Mouse (Mus musculus) embryonic facial prominence, embryonic 14.5 days (tissue): ENCODE measurements around the gene Qpctl. TPM values are rescaled to one million over a fixed set of nuclear protein-coding genes. Genes with fewer than 3 reads are reported as not detected.
A peak's percentile ranks its signal among the peaks of the same experiment; 100 is the strongest.

Source experiments
- ATAC-seq: fragments of 200-750 bp; cut with Nextera tagmentation; 2 replicates; pipeline ENCODE4 v1.8.0; 2017; ENCODE audit warnings: low read depth, moderate number of reproducible peaks, moderate TSS enrichment
- DNase-seq: peaks from one replicate; pipeline ENCODE4 v3.0.0-alpha.2; 2015; ENCODE audit warnings: low spot score
- H3K27ac ChIP-seq: fragments of 300-500 bp; sonication (generic); replicated peaks from 2 replicates; pipeline ENCODE4 v1.5.1; 2014; ENCODE audit warnings: low read depth, mild to moderate bottlenecking, low read length, moderate library complexity
- H3K27me3 ChIP-seq: fragments of 300-500 bp; sonication (generic); replicated peaks from 2 replicates; pipeline ENCODE4 v1.6.1; 2014; ENCODE audit warnings: low read length; ENCODE audit not compliant: control insufficient read depth, insufficient read depth
- H3K36me3 ChIP-seq: fragments of 300-500 bp; sonication (generic); 2 replicates; pipeline ENCODE4 v1.6.1; 2014; ENCODE audit warnings: low read length, mixed read lengths; ENCODE audit not compliant: control insufficient read depth, insufficient read depth
- H3K4me1 ChIP-seq: fragments of 300-500 bp; sonication (generic); 2 replicates; pipeline ENCODE4 v1.6.1; 2014; ENCODE audit warnings: antibody characterized with exemption, low read length; ENCODE audit not compliant: control insufficient read depth, insufficient read depth
- H3K4me2 ChIP-seq: fragments of 300-500 bp; sonication (generic); 2 replicates; pipeline ENCODE4 v1.6.1; 2014; ENCODE audit warnings: low read depth, mild to moderate bottlenecking, low read length, moderate library complexity, mixed read lengths
- H3K4me3 ChIP-seq: fragments of 300-500 bp; sonication (generic); 2 replicates; pipeline ENCODE4 v1.5.1; 2014; ENCODE audit warnings: low read depth, mild to moderate bottlenecking, low read length
- H3K9ac ChIP-seq: fragments of 300-500 bp; sonication (generic); 2 replicates; pipeline ENCODE4 v1.6.1; 2014; ENCODE audit warnings: low read depth, mild to moderate bottlenecking, low read length, moderate library complexity, mixed read lengths
- H3K9me3 ChIP-seq: fragments of 300-500 bp; sonication (generic); 2 replicates; pipeline ENCODE4 v1.6.1; 2016; ENCODE audit warnings: low read length; ENCODE audit not compliant: control insufficient read depth
- WGBS: fragments of 180-500 bp; shearing (Covaris S2); extraction: QIAGEN DNeasy Blood & Tissue Kit; methylation state at CpG from one replicate; pipeline ENCODE4 v1.1.7; 2014; 5-methylcytosine and 5-hydroxymethylcytosine counted together
- polyA plus RNA-seq: library from polyadenylated mRNA; unstranded; fragments of >200 nt; fragmentation: Nextera tagmentation; extraction: Ambion mirVana; gene quantifications from 2 replicates; pipeline ENCODE4 v1.2.1, GENCODE M21; 2014

The Qpctl gene
- polyA plus RNA-seq, 1 experiment from 2014 or later, result 11.1 TPM

- peak overlapping the region; percentile 63 for H3K27ac ChIP-seq
- ATAC-seq (no peak), DNase-seq (no peak)
- peak overlapping the region; percentile 86 for H3K4me2 ChIP-seq
- no peaks in the 10 kb centered on the region for H3K27me3 ChIP-seq
- H3K4me1 ChIP-seq, result peaks cover 13% of the 10 kb centered on the region
- peak overlapping the region; percentile 64 for H3K9ac ChIP-seq
- peaks cover 19% of the 10 kb centered on the region for H3K36me3 ChIP-seq
- no peaks in the 10 kb centered on the region for H3K9me3 ChIP-seq
- 11% methylated on average over 20 of the region's 20 CpGs for WGBS
- H3K4me3 ChIP-seq, result peak overlapping the region; percentile 55
These were observed 764 bp downstream of the Qpctl start for GRCm38 (mm10) chr7:19148180-19148874.

- H3K4me1 ChIP-seq, result peaks cover 13% of the 10 kb centered on the region
- no peaks in the 10 kb centered on the region for H3K9me3 ChIP-seq
- no peak overlapping the region for H3K4me2 ChIP-seq
- DNase-seq (no peak), ATAC-seq (no peak)
- peak overlapping the region; percentile 55; the same call in 1 of the 2 replicates for H3K4me3 ChIP-seq
- H3K36me3 ChIP-seq, result peaks cover 12% of the 10 kb centered on the region
- no peaks in the 10 kb centered on the region for H3K27me3 ChIP-seq
- H3K27ac ChIP-seq, result no peak overlapping the region
- 38% methylated on average over 6 of the region's 6 CpGs for WGBS
- no peak overlapping the region for H3K9ac ChIP-seq
These were observed 1.5 kb downstream of the Qpctl start for GRCm38 (mm10) chr7:19147497-19148045.

GRCm38 (mm10) chr7:19146793-19147192, 2.3 kb downstream of the Qpctl start:
- 83% methylated on average over 10 of the region's 10 CpGs for WGBS

GRCm38 (mm10) chr7:19137380-19137779, 11.7 kb downstream of the Qpctl start:
- no peak overlapping the region for H3K27ac ChIP-seq
- DNase-seq (no peak), ATAC-seq (no peak)
- WGBS, result 45% methylated on average over 5 of the region's 5 CpGs
- no peak overlapping the region for H3K4me3 ChIP-seq
- H3K9me3 ChIP-seq, result no peaks in the 10 kb centered on the region
- H3K4me1 ChIP-seq, result no peaks in the 10 kb centered on the region
- no peak overlapping the region for H3K4me2 ChIP-seq
- H3K27me3 ChIP-seq, result no peaks in the 10 kb centered on the region
- no peak overlapping the region for H3K9ac ChIP-seq
- H3K36me3 ChIP-seq, result peaks cover 68% of the 10 kb centered on the region

More at GRCm38 (mm10) chr7:19146793-19147192, 2.3 kb downstream of the Qpctl start:
- peaks cover 6% of the 10 kb centered on the region for H3K36me3 ChIP-seq
- no peak overlapping the region for H3K4me2 ChIP-seq
- DNase-seq, result no peak
- H3K4me1 ChIP-seq, result peaks cover 13% of the 10 kb centered on the region
- ATAC-seq, result no peak
- H3K9ac ChIP-seq, result no peak overlapping the region
- no peaks in the 10 kb centered on the region for H3K9me3 ChIP-seq
- no peak overlapping the region for H3K4me3 ChIP-seq
- no peak overlapping the region for H3K27ac ChIP-seq
- H3K27me3 ChIP-seq, result no peaks in the 10 kb centered on the region

- 93% methylated on average over 38 of the region's 38 CpGs for WGBS
- peaks cover 3% of the 10 kb centered on the region; the same call in 1 of the 2 replicates for H3K4me1 ChIP-seq
- no peak overlapping the region for H3K4me2 ChIP-seq
- peaks cover 68% of the 10 kb centered on the region for H3K36me3 ChIP-seq
- H3K27ac ChIP-seq, result no peak overlapping the region
- no peak overlapping the region for H3K9ac ChIP-seq
- DNase-seq (no peak), ATAC-seq (no peak)
- no peaks in the 10 kb centered on the region for H3K27me3 ChIP-seq
- no peak overlapping the region for H3K4me3 ChIP-seq
- no peaks in the 10 kb centered on the region for H3K9me3 ChIP-seq
These were observed 12.3 kb downstream of the Qpctl start for GRCm38 (mm10) chr7:19136673-19137334.

GRCm38 (mm10) chr7:19136168-19136567, 12.9 kb downstream of the Qpctl start:
- H3K4me1 ChIP-seq, result peaks cover 4% of the 10 kb centered on the region; the same call in 1 of the 2 replicates
- H3K27me3 ChIP-seq, result no peaks in the 10 kb centered on the region
- no peak for DNase-seq
- peaks cover 66% of the 10 kb centered on the region for H3K36me3 ChIP-seq
- WGBS, result 96% methylated on average over 13 of the region's 13 CpGs
- no peak overlapping the region for H3K4me2 ChIP-seq
- no peaks in the 10 kb centered on the region for H3K9me3 ChIP-seq
- no peak overlapping the region for H3K9ac ChIP-seq
- H3K27ac ChIP-seq, result no peak overlapping the region
- ATAC-seq, result no peak
- H3K4me3 ChIP-seq, result no peak overlapping the region

GRCm38 (mm10) chr7:19131324-19131848, 17.7 kb downstream of the Qpctl start:
- Histone ChIP-seq H3K4me2 (peak overlapping the region; percentile 72), H3K9me3 (no peaks in the 10 kb centered on the region), H3K9ac (peak overlapping the region; percentile 45), H3K27me3 (no peaks in the 10 kb centered on the region), H3K4me1 (peaks cover 4% of the 10 kb centered on the region), H3K36me3 (peaks cover 42% of the 10 kb centered on the region), H3K4me3 (peak overlapping the region; percentile 47), H3K27ac (peak overlapping the region; percentile 80)
- peak; percentile 99 for DNase-seq
- peak; percentile 99 for ATAC-seq
- WGBS, result 0% methylated on average over 37 of the region's 39 CpGs

- Histone ChIP-seq H3K9me3 (no peaks in the 10 kb centered on the region), H3K27me3 (no peaks in the 10 kb centered on the region), H3K27ac (peak overlapping the region; percentile 80), H3K36me3 (peaks cover 35% of the 10 kb centered on the region), H3K4me1 (peaks cover 4% of the 10 kb centered on the region), H3K9ac (peak overlapping the region; percentile 40; the same call in 1 of the 2 replicates), H3K4me2 (peak overlapping the region; percentile 72), H3K4me3 (peak overlapping the region; percentile 47)
- DNase-seq (no peak), ATAC-seq (no peak)
- WGBS, result 18% methylated on average over 4 of the region's 4 CpGs
These were observed 18.4 kb downstream of the Qpctl start for GRCm38 (mm10) chr7:19130657-19131056.
